Comparison of ENCODE assay signal across 8 mouse cellular contexts in genomic region chr7:128297617-128298480, GRCm38 (mm10). TPM values are rescaled to one million over a fixed set of nuclear protein-coding genes. Genes with fewer than 3 reads are reported as not detected.
DNase-seq lines count a peak whose midpoint lies in the region; ATAC-seq and TF ChIP-seq lines count a peak whose summit lies in the region.

Gene BC017158, minus strand, starts transcription at chr7:128298170.

- no peak for TF ChIP-seq CTCF in cortical plate, adult 2 months (IDR thresholded peaks at IDR 0.05; ENCODE audit: extremely low read depth, insufficient read depth, low read length)

- peak; percentile 38; the same call in 1 of the 2 replicates for TF ChIP-seq POLR2A in cortical plate, adult 2 months (IDR thresholded peaks at IDR 0.05; ENCODE audit: extremely low read depth, insufficient read depth, low read length)

- H3K36me3 ChIP-seq in intestine, embryonic 14.5 days (ENCODE audit: control insufficient read depth, insufficient read depth, low read length): 0 out of 2 replicates have a peak, but pooled peaks cover 11% of the 10 kb centered on the region

- no peaks in the 10 kb centered on the region for H3K9me3 ChIP-seq in intestine, embryonic 14.5 days (ENCODE audit: control insufficient read depth, low read length)

- peak; percentile 79 for ATAC-seq in intestine, embryonic 14.5 days (replicated peaks; ENCODE audit: low FRiP score, low TSS enrichment, low read depth)
- peak; percentile 79 for ATAC-seq in megakaryocyte progenitor cell, adult 5-6 weeks (replicated peaks; ENCODE audit: poor library complexity)

- H3K27me3 ChIP-seq in intestine, embryonic 14.5 days (replicated peaks; ENCODE audit: control insufficient read depth, insufficient read depth, low read length): no peaks in the 10 kb centered on the region

- peaks cover 4% of the 10 kb centered on the region for H3K4me1 ChIP-seq in cortical plate, adult 2 months (ENCODE audit: control insufficient read depth, insufficient read depth, low read length)
- peaks cover 7% of the 10 kb centered on the region; the same call in 1 of the 2 replicates for H3K4me1 ChIP-seq in intestine, embryonic 14.5 days (replicated peaks; ENCODE audit: control insufficient read depth, insufficient read depth, low read length)

- 1% methylated on average over 47 of the region's 47 CpGs for WGBS in intestine, embryonic 14.5 days

- H3K4me2 ChIP-seq in intestine, embryonic 14.5 days (ENCODE audit: low read length): peak within 1 kb of the TSS; percentile 94

- H3K4me3 ChIP-seq in cortical plate, adult 2 months (ENCODE audit: insufficient read depth, low read length): peak within 1 kb of the TSS; percentile 41
- peak within 1 kb of the TSS; percentile 73 for H3K4me3 ChIP-seq in intestine, embryonic 14.5 days (ENCODE audit: low read depth, low read length)

- intact Hi-C loops in left cerebral cortex, postnatal 10 days (cut with DNase I): loop anchor here (5.0 kb wide), 1 partner anchor 51 kb away; the partner anchor contains the start of gene Tgfb1i1

- H3K9ac ChIP-seq in intestine, embryonic 14.5 days (ENCODE audit: low read length): peak within 1 kb of the TSS; percentile 89

- no peak within 1 kb of the TSS for H3K27ac ChIP-seq in cortical plate, adult 2 months (ENCODE audit: insufficient read depth, low read length)
- H3K27ac ChIP-seq in intestine, embryonic 14.5 days (ENCODE audit: low read depth): peak within 1 kb of the TSS; percentile 84

- DNase-seq in adipocyte (ENCODE audit: low spot score): peak; percentile 67
- DNase-seq in gastrocnemius, postnatal 25 days: peak; percentile 62
- DNase-seq in intestine, embryonic 14.5 days (ENCODE audit: low spot score): peak; percentile 87
- peak; percentile 54 to 65 for DNase-seq in left cerebral cortex, postnatal 10 days (ENCODE audit: extremely low spot score in 1 of 2, low spot score in 2 of 2)
- peak; percentile 74 to 75 for DNase-seq in right cerebral cortex, postnatal 10 days (ENCODE audit: low spot score in 2 of 2)
- DNase-seq in urinary bladder, postnatal 36 days (ENCODE audit: low spot score in 2 of 2): peak; percentile 70 to 77

RNA-seq across cellular contexts. Expression of gene BC017158, which starts in this region (rescaled TPM):
- polyA plus RNA-seq in cortical plate, adult 2 months (2012; rRNA removed): 30.9 and 31.8 TPM in 2 replicates
- total RNA-seq in gastrocnemius, postnatal 25 days (2021): 1 to 10 TPM; 3.4 to 3.7 TPM
- polyA plus RNA-seq in intestine, embryonic 14.5 days (2014; fragmentation: Nextera tagmentation; extraction: Ambion mirVana): 49.5 and 51.0 TPM in 2 replicates
- total RNA-seq in left cerebral cortex, postnatal 10 days (2021): 10 to 100 TPM; 25.1 to 25.4 TPM
- total RNA-seq in megakaryocyte progenitor cell, adult 5-6 weeks (2015): 34.2 and 39.5 TPM in 2 replicates
- 20.5 and 25.3 TPM in 2 replicates for total RNA-seq in megakaryocyte progenitor cell, adult 5-6 weeks (2017)

Comparison
In these comparisons a context has a peak if more than half of its experiments do, and no peak if none do; other contexts are left out.
1. RNA of gene BC017158 (total RNA-seq): 20.5 to 39.5 TPM in megakaryocyte progenitor cell, adult 5-6 weeks and 25.1 to 25.4 TPM in left cerebral cortex, postnatal 10 days; 3.4 to 3.7 TPM in gastrocnemius, postnatal 25 days; every median in the first group is over 4 times any median in the second.
2. Peak in every context shown above with its lines, with median percentiles within 50 percentile points of each other: DNase-seq.